Mouse (Mus musculus) ZHBTc4 (cell line): ENCODE data around the gene Mrpl51.

ENCODE experiments used
- DNase-seq: peaks from one replicate; pipeline ENCODE4 v3.0.0-alpha.2; 2011; ENCODE audit warnings: low read depth, low spot score

The Mrpl51 gene

GRCm38 (mm10) chr6:125232516-125232915 is 40.9 kb downstream of the Mrpl51 start:
- DNase-seq, result no peak

- DNase-seq, result no peak
Measured at GRCm38 (mm10) chr6:125233816-125234519, 42.4 kb downstream of the Mrpl51 start.

GRCm38 (mm10) chr6:125234520-125234828 is 42.9 kb downstream of the Mrpl51 start:
- no peak for DNase-seq

- no peak for DNase-seq
Measured at GRCm38 (mm10) chr6:125236341-125236740, 44.7 kb downstream of the Mrpl51 start.

GRCm38 (mm10) chr6:125236782-125237181 is 45.2 kb downstream of the Mrpl51 start, which contains the start of gene Cd27:
TSS of gene Cd27 (minus strand) at chr6:125237010.
- DNase-seq, result no peak

- no peak for DNase-seq
Measured at GRCm38 (mm10) chr6:125237421-125237820, 45.8 kb downstream of the Mrpl51 start.

GRCm38 (mm10) chr6:125238396-125238795 is 46.8 kb downstream of the Mrpl51 start:
- no peak for DNase-seq

GRCm38 (mm10) chr6:125239547-125239946 is 47.9 kb downstream of the Mrpl51 start:
- no peak for DNase-seq

- DNase-seq, result no peak
Measured at GRCm38 (mm10) chr6:125240617-125241016, 49.0 kb downstream of the Mrpl51 start.

GRCm38 (mm10) chr6:125241566-125241965 is 50.0 kb downstream of the Mrpl51 start:
- no peak for DNase-seq

- no peak for DNase-seq
Measured at GRCm38 (mm10) chr6:125244551-125244950, 53.0 kb downstream of the Mrpl51 start.
